Mouse (Mus musculus) lung, embryonic 16.5 days (tissue): ENCODE data around the gene Ablim1. TPM values are rescaled to one million over a fixed set of nuclear protein-coding genes. Genes with fewer than 3 reads are reported as not detected.
A peak's percentile ranks its signal among the peaks of the same experiment; 100 is the strongest.

Experiments
- ATAC-seq: fragments of 200-750 bp; cut with Nextera tagmentation; 2 replicates; pipeline ENCODE4 v1.8.0; 2017; ENCODE audit warnings: low read depth, mild to moderate bottlenecking, moderate library complexity
- H3K27ac ChIP-seq: fragments of 300-500 bp; sonication (generic); 2 replicates; pipeline ENCODE4 v1.5.1; 2014; ENCODE audit warnings: mild to moderate bottlenecking, control low read depth, low read length
- H3K27me3 ChIP-seq: fragments of 300-500 bp; sonication (generic); 2 replicates; pipeline ENCODE4 v1.6.1; 2014; ENCODE audit warnings: low read depth, low read length, mixed read lengths; ENCODE audit not compliant: control insufficient read depth, insufficient read depth
- H3K36me3 ChIP-seq: fragments of 300-500 bp; sonication (generic); 2 replicates; pipeline ENCODE4 v1.6.1; 2014; ENCODE audit warnings: low read length; ENCODE audit not compliant: control insufficient read depth, insufficient read depth
- H3K4me1 ChIP-seq: fragments of 300-500 bp; sonication (generic); replicated peaks from 2 replicates; pipeline ENCODE4 v1.6.1; 2014; ENCODE audit warnings: low read length, mixed read lengths; ENCODE audit not compliant: control insufficient read depth, insufficient read depth
- H3K4me2 ChIP-seq: fragments of 300-500 bp; sonication (generic); 2 replicates; pipeline ENCODE4 v1.6.1; 2014; ENCODE audit warnings: low read depth, low read length, control low read depth
- H3K4me3 ChIP-seq: fragments of 300-500 bp; sonication (generic); 2 replicates; pipeline ENCODE4 v1.5.1; 2014; ENCODE audit warnings: mild to moderate bottlenecking, low read length, control low read depth
- H3K9ac ChIP-seq: fragments of 300-500 bp; sonication (generic); 2 replicates; pipeline ENCODE4 v1.6.1; 2014; ENCODE audit warnings: low read length, control low read depth
- H3K9me3 ChIP-seq: fragments of 300-500 bp; sonication (generic); 2 replicates; pipeline ENCODE4 v1.6.1; 2016; ENCODE audit warnings: low read length; ENCODE audit not compliant: control insufficient read depth
- WGBS: fragments of 180-500 bp; shearing (Covaris S2); extraction: QIAGEN DNeasy Blood & Tissue Kit; methylation state at CpG from one replicate; pipeline ENCODE4 v1.1.7; 2014; 5-methylcytosine and 5-hydroxymethylcytosine counted together
- polyA plus RNA-seq: library from polyadenylated mRNA; unstranded; fragments of >200 nt; fragmentation: Nextera tagmentation; extraction: Ambion mirVana; gene quantifications from 2 replicates; pipeline ENCODE4 v1.2.1, GENCODE M21; 2015

The Ablim1 gene
- polyA plus RNA-seq, 1 experiment from 2014 or later: 54.5 TPM

DNA sequence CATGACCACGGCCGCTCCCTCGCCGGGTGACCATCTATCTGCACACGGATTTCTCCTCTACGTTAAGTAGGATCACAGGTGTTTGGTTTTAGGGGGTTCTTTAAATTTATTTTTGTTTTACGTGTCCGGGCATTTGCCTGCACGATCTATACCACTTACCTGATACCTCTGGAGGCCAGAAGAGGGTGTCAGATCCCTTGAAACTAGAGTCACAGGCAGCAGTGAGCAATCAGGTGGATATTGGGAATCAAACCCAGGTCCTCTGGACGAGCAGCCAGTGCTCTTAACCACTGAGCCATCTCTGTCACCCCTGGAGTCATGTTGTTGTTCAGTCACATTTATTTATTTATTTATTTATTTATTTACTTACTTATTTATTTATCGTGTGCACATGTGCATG, 15.6 kb upstream of the Ablim1 start:
- H3K4me2 ChIP-seq: no peak overlapping the region

DNA sequence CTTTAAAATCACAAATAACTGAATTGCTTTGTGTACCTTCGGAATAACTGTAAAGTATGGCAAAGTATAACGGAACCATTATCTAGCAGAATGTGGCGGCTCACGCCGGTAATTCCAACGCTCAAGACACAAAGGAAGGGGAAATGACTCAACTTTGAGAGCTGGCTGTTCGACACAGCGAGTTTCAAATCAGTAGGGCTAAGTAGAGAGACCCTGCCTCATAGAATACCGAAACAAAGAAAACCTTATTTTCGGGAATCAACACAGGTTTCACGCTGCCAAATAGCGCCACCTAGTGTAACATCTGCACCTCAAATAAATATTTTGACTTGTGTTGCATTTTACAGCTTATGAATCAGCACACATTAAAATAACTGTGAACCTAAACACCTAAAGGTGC, 14.1 kb upstream of the Ablim1 start:
- Histone ChIP-seq H3K9ac (no peak overlapping the region), H3K36me3 (no peaks in the 10 kb centered on the region), H3K4me3 (no peak overlapping the region), H3K4me1 (peaks cover 3% of the 10 kb centered on the region), H3K27ac (no peak overlapping the region), H3K4me2 (no peak overlapping the region), H3K9me3 (0 out of 2 replicates have a peak, but pooled peaks cover 2% of the 10 kb centered on the region), H3K27me3 (peaks cover 2% of the 10 kb centered on the region; the same call in 1 of the 2 replicates)
- ATAC-seq: no peak
- WGBS: 60% methylated on average over 12 of the region's 12 CpGs

More for the DNA sequence above, 15.6 kb upstream of the Ablim1 start:
- Histone ChIP-seq H3K4me3 (no peak overlapping the region), H3K9ac (no peak overlapping the region), H3K36me3 (no peaks in the 10 kb centered on the region), H3K27me3 (no peaks in the 10 kb centered on the region), H3K9me3 (0 out of 2 replicates have a peak, but pooled peaks cover 2% of the 10 kb centered on the region), H3K27ac (no peak overlapping the region), H3K4me1 (peaks cover 3% of the 10 kb centered on the region)
- WGBS: 65% methylated on average over 11 of the region's 11 CpGs
- no peak for ATAC-seq

DNA sequence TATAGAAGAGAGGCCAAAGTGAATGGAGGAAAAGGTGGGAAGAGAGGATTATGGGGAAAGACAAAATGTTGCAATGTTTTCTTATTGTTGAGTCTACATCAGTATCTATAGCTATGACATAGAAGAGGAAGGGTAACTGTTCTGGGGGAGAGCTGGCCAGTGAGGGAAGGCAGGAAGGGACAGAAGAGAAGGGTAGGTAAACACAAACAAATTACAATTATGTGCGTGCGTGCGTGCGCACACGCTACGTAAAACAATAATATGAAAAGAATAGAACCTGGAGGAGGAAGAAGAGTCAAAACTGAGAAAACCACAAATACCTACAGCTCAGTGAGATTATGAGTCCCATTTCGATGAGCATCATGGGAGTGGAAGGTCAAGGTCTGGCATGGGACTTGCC, 13.6 kb upstream of the Ablim1 start:
- WGBS: 94% methylated on average over 7 of the region's 7 CpGs
- Histone ChIP-seq H3K9me3 (0 out of 2 replicates have a peak, but pooled peaks cover 2% of the 10 kb centered on the region), H3K27me3 (peaks cover 2% of the 10 kb centered on the region; the same call in 1 of the 2 replicates), H3K27ac (no peak overlapping the region), H3K4me1 (peaks cover 3% of the 10 kb centered on the region), H3K4me3 (no peak overlapping the region), H3K36me3 (no peaks in the 10 kb centered on the region), H3K9ac (no peak overlapping the region), H3K4me2 (no peak overlapping the region)
- ATAC-seq: no peak

DNA sequence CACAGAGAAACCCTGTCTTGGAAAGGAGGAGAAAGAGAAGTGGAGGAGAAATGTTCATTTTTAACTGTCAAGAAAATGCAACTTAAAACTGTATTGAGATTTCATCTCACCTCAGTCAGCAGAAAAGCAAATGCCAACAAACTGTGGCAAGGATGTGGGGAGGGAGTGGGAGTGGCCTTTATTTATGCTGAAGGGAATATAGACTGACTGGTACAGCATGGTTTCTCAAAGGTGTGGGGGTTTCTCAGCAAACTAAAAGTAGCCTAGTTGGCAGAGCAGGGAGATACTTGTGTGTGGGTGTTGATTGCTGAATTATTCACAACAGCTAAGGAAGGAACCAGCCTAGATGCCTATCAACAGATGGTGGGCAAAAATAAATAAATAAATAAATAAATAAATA, 13.0 kb upstream of the Ablim1 start:
- Histone ChIP-seq H3K4me3 (no peak overlapping the region), H3K27me3 (peaks cover 2% of the 10 kb centered on the region; the same call in 1 of the 2 replicates), H3K9me3 (0 out of 2 replicates have a peak, but pooled peaks cover 2% of the 10 kb centered on the region), H3K9ac (no peak overlapping the region), H3K27ac (no peak overlapping the region), H3K4me1 (peaks cover 3% of the 10 kb centered on the region), H3K4me2 (no peak overlapping the region), H3K36me3 (no peaks in the 10 kb centered on the region)
- ATAC-seq: no peak

DNA sequence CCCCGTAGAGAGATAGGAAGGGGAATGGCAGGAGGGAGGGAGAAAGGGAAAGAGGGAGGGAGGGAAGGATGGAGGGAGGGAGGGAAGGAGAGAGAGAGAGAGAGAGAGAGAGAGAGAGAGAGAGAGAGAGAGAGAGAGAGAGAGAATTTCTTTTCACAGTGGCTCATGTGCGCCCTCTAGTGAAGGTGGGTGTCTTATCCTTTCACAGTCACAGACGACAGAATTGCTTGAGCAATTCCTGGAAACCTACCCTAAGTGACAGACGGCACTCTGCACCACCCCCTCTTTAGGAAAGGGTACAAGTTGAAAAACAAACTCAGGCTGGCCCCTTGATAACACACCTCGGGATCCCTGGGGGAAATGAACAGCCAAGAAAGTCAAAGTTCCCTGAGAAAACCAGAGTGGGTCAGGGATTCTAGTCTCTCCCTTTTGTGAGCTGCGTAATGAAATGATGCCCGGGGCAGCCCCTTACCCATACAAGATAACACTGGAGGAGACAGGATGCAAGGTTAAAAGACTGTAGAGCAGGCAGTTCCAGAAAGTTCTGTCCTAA, 11.1 kb upstream of the Ablim1 start:
- WGBS: 23% methylated on average over 7 of the region's 7 CpGs
- Histone ChIP-seq H3K4me3 (no peak overlapping the region), H3K27me3 (peaks cover 2% of the 10 kb centered on the region; the same call in 1 of the 2 replicates), H3K4me2 (no peak overlapping the region), H3K36me3 (no peaks in the 10 kb centered on the region), H3K4me1 (peaks cover 3% of the 10 kb centered on the region), H3K9ac (no peak overlapping the region), H3K9me3 (0 out of 2 replicates have a peak, but pooled peaks cover 2% of the 10 kb centered on the region), H3K27ac (no peak overlapping the region)
- ATAC-seq: peak; percentile 54; the same call in 1 of the 2 replicates

DNA sequence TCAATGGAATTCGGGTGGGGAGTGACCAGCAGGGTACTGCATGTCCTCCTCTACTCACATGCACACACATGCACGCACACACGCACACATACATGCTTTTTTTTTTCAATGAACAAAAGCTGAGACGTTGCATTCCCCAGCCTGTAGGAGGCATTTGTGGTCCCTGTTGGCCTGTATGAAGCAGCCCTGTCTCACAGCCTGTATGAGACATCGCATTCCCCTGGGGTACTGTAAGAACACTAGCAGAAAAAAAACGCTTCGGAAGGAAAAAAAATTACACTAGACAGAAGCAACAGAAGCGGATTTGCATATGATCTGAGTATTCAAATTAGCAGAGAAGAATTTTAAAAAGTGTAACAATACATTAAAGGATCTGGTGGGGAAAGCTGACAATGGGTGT, 8.4 kb upstream of the Ablim1 start:
- H3K4me2 ChIP-seq: no peak overlapping the region
- no peaks in the 10 kb centered on the region for H3K36me3 ChIP-seq
- no peaks in the 10 kb centered on the region for H3K9me3 ChIP-seq
- H3K4me1 ChIP-seq: peaks cover 3% of the 10 kb centered on the region
- no peak overlapping the region for H3K4me3 ChIP-seq
- 78% methylated on average over 8 of the region's 8 CpGs for WGBS
- no peak for ATAC-seq
- H3K27ac ChIP-seq: no peak overlapping the region
- peaks cover 2% of the 10 kb centered on the region; the same call in 1 of the 2 replicates for H3K27me3 ChIP-seq
- no peak overlapping the region for H3K9ac ChIP-seq

- Histone ChIP-seq H3K36me3 (no peaks in the 10 kb centered on the region), H3K27me3 (peaks cover 2% of the 10 kb centered on the region; the same call in 1 of the 2 replicates), H3K9ac (no peak overlapping the region), H3K4me3 (no peak overlapping the region), H3K9me3 (no peaks in the 10 kb centered on the region), H3K27ac (no peak overlapping the region), H3K4me2 (no peak overlapping the region), H3K4me1 (peaks cover 3% of the 10 kb centered on the region)
- 57% methylated on average over 4 of the region's 4 CpGs for WGBS
- no peak for ATAC-seq
Measured at GRCm38 (mm10) chr19:57322491-57322890, 7.8 kb upstream of the Ablim1 start.

DNA sequence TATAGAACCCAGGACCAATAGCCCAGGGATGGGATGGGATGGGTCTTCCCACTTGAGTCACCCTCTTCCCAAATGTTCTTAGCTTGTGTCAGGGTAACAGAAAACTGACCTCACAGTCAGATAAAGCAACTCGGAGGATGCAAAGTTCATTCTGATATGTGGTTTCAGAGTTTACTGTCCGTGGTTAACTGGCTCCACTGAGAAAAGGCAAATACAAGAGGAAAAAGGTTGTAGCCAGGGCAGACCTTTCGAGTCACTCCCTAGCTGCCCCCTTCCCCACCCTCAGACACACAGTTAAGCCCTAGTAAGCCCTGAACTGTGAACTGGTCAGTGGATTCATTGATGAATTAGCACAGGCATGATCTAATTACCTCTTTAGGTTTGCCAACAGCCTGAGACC, 7.1 kb upstream of the Ablim1 start:
- WGBS: 80% methylated on average over 3 of the region's 3 CpGs
- H3K9ac ChIP-seq: no peak overlapping the region

GRCm38 (mm10) chr19:57320656-57321382, 6.1 kb upstream of the Ablim1 start:
- Histone ChIP-seq H3K9ac (no peak overlapping the region), H3K27me3 (peaks cover 2% of the 10 kb centered on the region; the same call in 1 of the 2 replicates), H3K4me2 (no peak overlapping the region), H3K4me1 (peaks cover under 1% of the 10 kb centered on the region), H3K4me3 (no peak overlapping the region), H3K36me3 (no peaks in the 10 kb centered on the region), H3K27ac (no peak overlapping the region), H3K9me3 (no peaks in the 10 kb centered on the region)
- 49% methylated on average over 9 of the region's 9 CpGs for WGBS
- ATAC-seq: peak; percentile 58

More for the DNA sequence above, 7.1 kb upstream of the Ablim1 start:
- Histone ChIP-seq H3K27me3 (peaks cover 2% of the 10 kb centered on the region; the same call in 1 of the 2 replicates), H3K4me3 (no peak overlapping the region), H3K27ac (no peak overlapping the region), H3K4me2 (no peak overlapping the region), H3K36me3 (no peaks in the 10 kb centered on the region), H3K9me3 (no peaks in the 10 kb centered on the region), H3K4me1 (peaks cover 3% of the 10 kb centered on the region)
- ATAC-seq: no peak
